Mouse (Mus musculus) lung, adult 18-20 months (tissue): ENCODE data around the gene Sprtn.

Experiments
- DNase-seq, 2 experiments: peaks; one replicate each; pipeline ENCODE4 v3.0.0; 2022; ENCODE audit warnings: mixed read lengths in 2 of 2

The Sprtn gene

DNA sequence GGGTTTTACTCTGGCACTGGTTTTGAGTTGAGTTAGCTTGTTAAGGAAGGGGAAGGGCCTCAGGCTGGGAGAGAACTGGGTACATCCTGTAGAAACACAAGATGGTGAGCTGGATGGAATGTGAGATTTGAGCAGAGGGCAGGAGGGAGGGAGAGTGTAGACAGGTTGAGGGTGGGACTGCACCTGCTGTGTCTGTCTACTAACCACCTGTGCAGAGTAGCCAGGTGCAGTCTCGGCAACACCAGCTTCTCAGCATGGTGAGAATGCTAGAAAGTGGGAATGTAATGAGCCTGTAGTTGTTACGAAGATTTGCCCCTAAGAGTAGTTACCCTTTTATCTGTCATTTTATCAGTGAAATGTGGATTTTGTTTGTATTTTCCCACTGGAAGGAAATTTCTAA lies 7.8 kb downstream of the Sprtn start:
- no peak for DNase-seq

GRCm38 (mm10) chr8:124909936-124910335 lies 12.2 kb downstream of the Sprtn start:
- no peak for DNase-seq

DNA sequence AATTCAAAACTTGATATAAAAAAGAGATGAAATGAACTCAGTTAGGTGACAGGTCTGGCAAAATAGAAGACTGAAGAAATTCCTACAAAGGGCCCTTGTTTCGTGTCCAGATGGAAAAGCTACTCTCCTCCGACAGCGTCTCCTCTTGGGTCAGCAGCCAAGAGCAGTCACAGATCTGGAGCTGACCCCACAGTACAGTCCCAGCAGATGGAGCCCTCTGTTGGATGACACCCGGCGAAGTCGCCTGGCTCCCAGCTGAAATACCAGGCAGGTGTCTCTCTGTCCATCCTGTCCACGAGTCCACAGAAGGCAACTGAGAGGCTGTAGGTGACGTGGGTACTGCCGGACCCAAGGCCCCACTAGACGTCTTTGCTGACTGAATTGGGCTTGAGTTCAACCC lies 12.7 kb downstream of the Sprtn start:
- no peak for DNase-seq

DNA sequence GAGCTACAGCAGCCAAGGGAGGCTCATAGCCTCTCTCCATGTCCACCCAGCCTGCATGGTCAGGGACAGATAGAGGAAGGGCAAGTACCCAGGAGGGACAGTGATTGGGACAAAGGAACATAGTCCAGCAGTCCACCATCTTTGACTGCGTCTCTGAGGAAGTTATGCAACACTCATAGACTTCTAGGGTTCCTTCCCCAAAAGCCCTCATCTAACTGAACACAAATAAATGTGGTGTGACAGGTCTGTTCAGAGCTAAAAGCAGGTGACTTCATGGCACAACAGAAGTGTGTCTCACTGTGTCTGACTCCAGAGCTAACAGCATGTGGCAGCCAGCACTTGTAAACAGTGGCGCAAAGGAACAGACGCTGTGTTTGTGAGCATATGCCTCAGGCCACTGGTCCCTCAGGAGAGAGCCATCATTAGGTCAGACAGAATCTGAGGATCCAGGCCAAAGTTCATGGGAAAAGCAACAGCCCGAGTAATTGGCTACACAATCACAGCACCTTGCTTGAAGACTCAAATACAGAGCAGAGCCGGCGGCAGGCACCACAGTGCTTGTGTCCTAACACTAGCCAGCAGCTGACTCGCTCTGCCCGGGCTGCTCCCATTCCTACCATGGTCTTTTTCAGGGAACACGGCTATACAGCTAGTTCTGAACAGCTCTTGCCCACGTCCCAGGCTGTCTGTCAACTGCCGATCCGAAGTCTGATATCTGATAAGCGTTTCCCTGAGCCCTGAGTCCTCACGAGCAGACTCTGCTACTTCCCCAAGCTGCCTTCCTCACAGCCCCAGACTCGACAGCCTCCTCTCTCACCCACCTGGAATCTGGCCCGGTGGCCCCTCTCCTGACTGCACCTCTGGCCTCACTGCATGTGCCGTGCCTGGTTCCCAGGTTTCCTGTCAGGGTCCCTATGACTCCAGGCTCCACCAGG lies 14.5 kb downstream of the Sprtn start:
- no peak for DNase-seq

- no peak for DNase-seq
These were observed 16.4 kb downstream of the Sprtn start for GRCm38 (mm10) chr8:124914061-124914460.

- DNase-seq: no peak
These were observed 20.2 kb downstream of the Sprtn start for GRCm38 (mm10) chr8:124917741-124918484.

DNA sequence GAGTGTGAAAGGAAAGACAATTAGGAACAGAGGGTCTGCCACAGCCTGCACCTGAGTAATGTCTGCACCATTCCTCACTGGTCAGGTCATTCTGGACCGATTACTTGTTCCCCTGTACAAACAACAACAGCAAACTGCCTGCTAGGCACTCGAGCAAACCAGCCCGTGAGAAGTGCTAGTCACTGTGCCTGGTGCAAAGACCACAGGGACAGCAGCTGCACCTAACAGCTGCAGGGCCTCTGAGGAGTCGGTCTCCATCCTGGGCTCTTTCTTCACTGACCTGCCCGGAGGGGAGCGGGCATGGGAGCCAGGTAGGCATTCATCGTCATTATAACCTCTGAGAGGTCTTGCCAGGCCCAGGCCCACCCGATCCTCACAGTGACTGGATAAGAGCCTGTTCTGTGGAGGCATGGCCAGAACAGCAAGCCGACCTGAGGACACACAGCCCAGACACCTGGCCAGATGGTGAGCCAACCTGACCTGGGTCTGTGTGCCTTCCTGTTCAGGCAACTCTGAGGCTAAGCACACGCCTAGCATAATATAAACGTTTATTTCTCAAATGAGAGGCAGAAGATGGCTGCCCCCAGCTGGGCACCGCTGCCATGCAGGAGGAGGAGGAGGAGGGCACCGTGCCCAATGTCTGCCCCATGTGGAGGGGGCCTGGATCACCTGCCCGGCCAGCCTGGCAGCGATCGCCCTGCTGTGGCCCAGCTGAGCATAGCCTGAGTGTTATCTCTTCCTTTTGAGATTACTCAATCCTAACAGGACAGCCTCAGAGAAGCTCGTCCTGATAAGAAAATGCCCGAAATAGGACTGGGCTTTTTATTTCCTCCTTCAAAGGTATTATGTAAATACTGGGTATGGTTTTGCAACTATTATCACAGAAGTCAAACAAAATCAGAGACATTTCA lies 23.9 kb downstream of the Sprtn start:
- peak; percentile 23 to 40 for DNase-seq

- peak in 1 of 2 experiments; percentile 15 for DNase-seq
These were observed 24.9 kb downstream of the Sprtn start for GRCm38 (mm10) chr8:124922490-124923089.

DNA sequence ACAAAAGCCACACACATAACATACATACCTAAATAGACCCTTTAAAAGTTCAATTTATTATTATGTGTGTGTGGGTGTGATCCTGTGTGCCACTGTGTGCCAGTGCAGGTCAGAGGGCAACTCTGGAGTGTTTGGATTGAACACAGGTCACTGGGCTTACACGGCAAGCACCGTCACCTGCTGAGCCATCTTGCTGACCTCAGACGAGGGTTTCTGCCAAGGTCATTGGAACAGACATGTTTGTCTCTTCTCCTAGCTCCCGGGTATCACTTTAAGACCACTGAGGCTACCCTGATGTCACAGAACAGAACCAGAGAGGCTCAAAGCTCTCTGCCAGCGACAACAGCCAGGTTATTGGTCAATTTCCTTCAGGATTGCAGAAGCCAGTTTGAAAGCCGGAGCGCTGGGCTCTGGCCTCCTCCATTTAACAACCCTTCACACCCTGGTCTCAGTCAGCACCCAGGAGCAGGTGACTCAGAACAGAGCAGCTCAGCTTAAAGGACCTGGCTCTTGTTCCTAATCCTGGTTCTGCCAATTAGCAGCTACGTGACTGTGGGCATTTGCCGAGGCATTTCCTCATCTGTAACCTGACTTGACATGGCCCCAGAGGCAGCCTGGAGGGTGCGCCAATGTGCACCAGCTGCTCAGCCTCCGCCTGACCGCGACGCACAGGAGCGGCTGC lies 26.4 kb downstream of the Sprtn start:
- DNase-seq: peak; percentile 40 to 48

DNA sequence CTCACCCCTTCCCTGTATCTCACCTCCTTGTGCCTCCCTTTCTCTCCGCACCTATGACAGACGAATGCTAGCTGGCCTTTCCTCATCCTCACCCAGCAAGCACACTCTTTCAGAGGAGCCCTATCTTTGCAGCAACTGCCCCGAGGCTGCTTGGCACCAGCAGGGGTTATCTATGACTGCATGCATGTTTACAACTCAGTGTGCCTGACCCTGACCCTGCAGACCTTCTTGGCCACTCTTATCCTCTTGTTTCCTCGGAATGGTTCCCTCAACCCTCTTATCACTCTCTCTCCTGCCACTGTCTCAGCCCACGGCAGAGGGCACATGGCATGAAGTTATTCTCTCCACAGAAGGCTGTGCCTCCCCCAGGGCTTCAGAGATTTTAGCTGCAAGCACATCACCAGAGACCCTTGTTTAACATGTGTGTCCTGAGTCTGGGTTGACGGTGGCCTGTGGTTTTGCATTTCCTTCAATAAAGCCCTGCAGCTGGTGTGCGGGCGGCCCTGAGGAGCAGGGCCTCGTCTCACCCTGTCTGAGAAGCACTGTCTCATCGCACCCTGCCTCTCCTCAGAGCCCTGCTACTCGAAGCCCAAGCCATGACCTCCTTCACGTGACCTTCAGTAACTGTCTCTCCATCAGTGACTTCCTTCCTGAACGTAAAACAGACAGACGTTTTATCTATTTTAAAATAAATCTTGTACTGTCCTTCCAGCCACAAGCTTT lies 28.0 kb downstream of the Sprtn start:
- DNase-seq: no peak

DNA sequence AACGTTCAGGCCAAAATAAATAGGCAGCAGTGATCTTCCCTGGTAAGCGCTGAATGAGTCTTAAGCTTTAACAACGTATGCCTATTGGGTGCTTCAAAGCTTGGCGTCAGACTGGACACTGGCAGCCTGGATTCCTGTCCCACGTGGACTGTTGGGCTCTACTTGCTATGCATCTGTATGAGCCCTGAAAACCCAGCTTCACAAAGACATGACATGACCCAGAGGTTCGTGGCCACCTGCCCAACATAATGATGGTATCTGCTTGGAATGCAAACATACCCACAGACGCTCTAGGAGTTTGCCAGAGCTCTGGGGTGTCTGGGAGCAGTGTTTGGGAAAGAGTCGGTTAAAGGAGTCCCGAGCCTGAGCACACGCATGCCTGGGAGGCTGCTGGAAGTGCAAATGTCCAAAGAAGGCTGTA lies 28.7 kb downstream of the Sprtn start:
- peak; percentile 42 to 57 for DNase-seq

DNA sequence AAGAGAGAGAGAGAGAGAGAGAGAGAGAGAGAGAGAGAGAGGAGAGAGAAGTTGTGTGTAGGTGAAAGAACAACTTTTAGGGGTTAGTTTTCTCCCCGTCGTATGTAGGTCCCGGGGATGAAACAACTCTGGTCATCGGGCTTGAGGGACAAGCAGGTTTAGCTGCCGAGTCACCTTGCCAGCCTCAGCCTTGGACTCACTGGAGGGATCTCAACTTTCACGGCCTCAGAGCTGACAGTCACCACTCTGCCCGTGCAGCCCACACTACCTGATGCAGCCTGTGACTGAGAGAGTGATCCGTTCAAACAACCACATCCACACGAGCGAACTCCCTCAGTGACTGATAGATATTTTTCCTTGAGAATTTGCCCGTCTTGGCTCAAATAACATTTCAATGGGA lies 31.3 kb downstream of the Sprtn start:
- DNase-seq: no peak

DNA sequence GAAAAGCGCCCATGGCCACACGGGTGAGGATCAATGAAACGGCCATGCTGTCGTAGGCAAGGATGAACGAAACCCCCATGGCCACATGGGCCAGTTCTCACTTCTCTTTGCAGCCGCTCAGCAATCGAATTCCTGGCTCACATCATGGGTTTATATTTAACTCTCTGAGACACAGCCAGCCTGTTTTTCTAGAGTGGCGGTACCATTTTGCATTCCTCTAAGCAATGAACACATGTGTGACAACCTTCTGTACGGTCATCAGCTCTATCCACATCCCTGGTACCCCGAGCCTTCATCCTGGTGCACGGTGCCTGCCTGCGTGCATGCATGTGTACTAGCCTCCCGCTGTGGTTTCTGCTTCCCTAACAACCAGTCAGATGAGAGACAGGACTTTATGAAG lies 32.4 kb downstream of the Sprtn start:
- no peak for DNase-seq

- DNase-seq: no peak
These were observed 33.0 kb downstream of the Sprtn start for GRCm38 (mm10) chr8:124930649-124931048.

DNA sequence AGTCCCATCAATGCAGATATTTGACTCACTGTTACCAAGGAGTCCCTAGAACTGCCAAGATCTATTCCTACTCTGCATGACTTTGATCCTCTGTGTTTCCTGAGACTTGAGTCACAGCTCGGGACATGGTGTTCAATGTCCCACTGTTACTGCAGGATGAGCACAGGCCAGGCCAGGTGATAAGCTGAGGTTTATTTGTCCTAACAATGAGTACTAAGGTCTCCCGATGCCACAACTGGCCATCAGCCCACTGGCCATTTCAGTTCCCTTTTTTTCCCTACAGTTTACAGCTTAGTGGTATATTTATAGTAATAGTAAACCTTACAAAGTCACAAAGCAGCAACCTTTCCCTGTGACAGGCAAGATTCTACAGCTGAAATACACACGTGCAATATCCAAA lies 34.7 kb downstream of the Sprtn start:
- no peak for DNase-seq

DNA sequence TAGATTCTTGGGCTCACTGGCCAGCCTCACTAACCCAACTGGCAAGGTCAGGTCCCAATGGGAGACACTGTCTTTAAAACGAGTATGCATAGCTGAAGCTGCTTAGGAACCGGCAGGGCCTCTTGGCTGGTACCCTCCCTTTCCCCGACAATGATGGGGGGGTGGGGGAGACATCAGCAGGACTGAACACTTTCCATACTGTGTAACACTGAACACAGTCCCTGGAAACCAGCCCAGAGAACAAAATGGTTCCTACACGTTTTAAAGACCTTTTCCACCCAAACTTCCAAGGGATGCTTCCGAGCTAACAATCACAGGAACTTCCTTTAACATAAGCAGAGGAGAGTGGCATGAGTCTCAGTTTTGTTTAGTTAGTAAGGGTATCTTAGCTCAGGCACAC lies 37.4 kb downstream of the Sprtn start:
- DNase-seq: no peak

GRCm38 (mm10) chr8:124936699-124937098 lies 39.0 kb downstream of the Sprtn start:
- no peak for DNase-seq

- no peak for DNase-seq
These were observed 39.6 kb downstream of the Sprtn start for GRCm38 (mm10) chr8:124937293-124937692.

GRCm38 (mm10) chr8:124943801-124944200 lies 46.1 kb downstream of the Sprtn start:
- no peak for DNase-seq

DNA sequence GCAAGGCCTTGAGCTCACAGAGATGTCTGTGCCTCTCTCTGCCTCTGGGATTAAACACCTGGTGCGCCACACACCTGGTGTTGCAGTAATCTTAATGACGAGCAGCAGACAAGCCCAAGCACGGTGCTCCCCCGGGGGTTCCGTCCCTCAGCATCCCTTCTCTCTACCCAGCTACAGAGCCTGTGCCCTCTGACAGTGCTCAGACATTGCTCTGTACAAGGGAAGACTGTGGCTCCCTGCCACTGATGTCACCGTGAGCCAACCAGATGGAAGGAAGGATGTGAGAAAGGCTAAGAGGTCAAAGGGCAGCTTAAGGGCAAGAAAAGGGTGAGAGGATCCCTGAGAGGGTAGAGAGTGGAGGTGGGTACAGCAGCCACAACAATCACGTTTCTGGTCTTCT lies 46.7 kb downstream of the Sprtn start:
- DNase-seq: no peak
